Mouse (Mus musculus) neural tube, embryonic 13.5 days (tissue): ENCODE measurements around the gene Slamf7. TPM values are rescaled to one million over a fixed set of nuclear protein-coding genes. Genes with fewer than 3 reads are reported as not detected.
"Not testable (repeated sequence)": the region's sequence is repeated elsewhere in the genome, so short reads cannot be mapped to it uniquely, and the experiment has no call there.

Experiments used
- ATAC-seq: fragments of 200-750 bp; cut with Nextera tagmentation; 2 replicates; pipeline ENCODE4 v1.8.0; 2017; ENCODE audit warnings: low read depth, mild to moderate bottlenecking, moderate TSS enrichment, moderate library complexity
- H3K27ac ChIP-seq: fragments of 300-500 bp; sonication (generic); replicated peaks from 2 replicates; pipeline ENCODE4 v1.5.1; 2015; ENCODE audit warnings: moderate library complexity, mild to moderate bottlenecking, inconsistent platforms
- H3K27me3 ChIP-seq: fragments of 300-500 bp; sonication (generic); 2 replicates; pipeline ENCODE4 v1.6.1; 2015; ENCODE audit warnings: mild to moderate bottlenecking, inconsistent platforms
- H3K36me3 ChIP-seq: fragments of 300-500 bp; sonication (generic); 2 replicates; pipeline ENCODE4 v1.6.1; 2015; ENCODE audit warnings: mild to moderate bottlenecking, inconsistent platforms
- H3K4me1 ChIP-seq: fragments of 300-500 bp; sonication (generic); replicated peaks from 2 replicates; pipeline ENCODE4 v1.6.1; 2015; ENCODE audit warnings: inconsistent platforms
- H3K4me2 ChIP-seq: fragments of 300-500 bp; sonication (generic); 2 replicates; pipeline ENCODE4 v1.6.1; 2015; ENCODE audit warnings: inconsistent platforms, mild to moderate bottlenecking, moderate library complexity
- H3K4me3 ChIP-seq: fragments of 300-500 bp; sonication (generic); 2 replicates; pipeline ENCODE4 v1.5.1; 2015; ENCODE audit warnings: mild to moderate bottlenecking, inconsistent platforms
- H3K9ac ChIP-seq: fragments of 300-500 bp; sonication (generic); 2 replicates; pipeline ENCODE4 v1.6.1; 2015; ENCODE audit warnings: moderate library complexity, mild to moderate bottlenecking, inconsistent platforms
- H3K9me3 ChIP-seq: fragments of 300-500 bp; sonication (generic); 2 replicates; pipeline ENCODE4 v1.6.1; 2016; ENCODE audit warnings: inconsistent platforms
- WGBS: fragments of 180-500 bp; shearing (Covaris S2); methylation state at CpG from one replicate; pipeline ENCODE4 v1.1.7; 2015; 5-methylcytosine and 5-hydroxymethylcytosine counted together
- polyA plus RNA-seq: library from polyadenylated mRNA; unstranded; fragments of >200 nt; fragmentation: Nextera tagmentation; extraction: Ambion mirVana; gene quantifications from 2 replicates; pipeline ENCODE4 v1.2.1, GENCODE M21; 2015

Slamf7 gene
- not detected in 2 replicates for polyA plus RNA-seq

DNA sequence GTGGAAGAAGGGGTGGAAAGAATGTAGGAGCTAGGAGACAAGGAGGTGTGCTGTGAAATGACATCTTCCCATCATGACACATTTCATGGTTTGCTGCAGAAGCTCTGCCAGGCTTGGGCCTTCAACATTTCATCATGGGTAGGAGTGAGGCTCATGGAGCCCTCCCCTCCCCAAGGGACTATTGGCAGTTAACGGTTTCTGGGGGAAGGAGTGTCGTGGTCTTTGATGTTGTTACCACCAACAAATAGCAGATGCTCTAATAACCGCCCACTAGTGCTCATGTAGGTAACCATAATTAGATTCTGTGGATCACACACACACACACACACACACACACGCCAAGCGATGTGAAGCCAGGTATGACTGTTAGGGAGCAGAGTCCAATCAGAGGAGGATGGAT lies at the start of gene Slamf7:
Gene Slamf7, minus strand, starts transcription at position 302 of the 400 bp plus-strand sequence.
- Histone ChIP-seq H3K4me1 (no peaks in the 10 kb centered on the region), H3K27ac (no peak within 1 kb of the TSS), H3K36me3 (no peaks in the 10 kb centered on the region), H3K27me3 (no peaks in the 10 kb centered on the region), H3K4me2 (no peak within 1 kb of the TSS), H3K9ac (no peak within 1 kb of the TSS), H3K9me3 (no peaks in the 10 kb centered on the region), H3K4me3 (no peak within 1 kb of the TSS)
- WGBS = 90% methylated on average over 5 of the region's 5 CpGs
- ATAC-seq = no peak

DNA sequence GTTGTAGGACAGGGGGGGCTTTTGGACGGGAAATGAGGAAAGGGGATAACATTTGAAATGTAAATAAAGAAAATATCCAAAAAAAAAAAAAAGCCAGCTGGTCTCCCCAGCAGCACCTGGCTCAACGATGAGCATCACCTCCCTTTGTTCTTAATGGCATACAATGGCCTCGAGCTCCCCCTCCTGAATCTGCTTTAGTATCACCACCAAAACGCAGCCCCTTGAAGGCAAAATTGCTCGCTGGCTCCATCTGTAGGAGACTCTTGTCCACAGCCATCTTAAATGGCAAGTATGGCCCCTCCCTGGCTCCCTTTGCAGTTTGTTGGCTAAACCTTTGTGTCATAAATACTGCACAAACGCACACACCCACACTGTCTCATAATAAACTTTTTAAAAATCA lies 46.1 kb upstream of the Slamf7 start:
- Histone ChIP-seq H3K27ac (no peak overlapping the region), H3K9me3 (no peaks in the 10 kb centered on the region), H3K4me2 (no peak overlapping the region), H3K4me3 (no peak overlapping the region), H3K27me3 (no peaks in the 10 kb centered on the region), H3K36me3 (no peaks in the 10 kb centered on the region), H3K4me1 (no peaks in the 10 kb centered on the region), H3K9ac (no peak overlapping the region)
- 20% methylated on average over 6 of the region's 6 CpGs for WGBS
- ATAC-seq = no peak

DNA sequence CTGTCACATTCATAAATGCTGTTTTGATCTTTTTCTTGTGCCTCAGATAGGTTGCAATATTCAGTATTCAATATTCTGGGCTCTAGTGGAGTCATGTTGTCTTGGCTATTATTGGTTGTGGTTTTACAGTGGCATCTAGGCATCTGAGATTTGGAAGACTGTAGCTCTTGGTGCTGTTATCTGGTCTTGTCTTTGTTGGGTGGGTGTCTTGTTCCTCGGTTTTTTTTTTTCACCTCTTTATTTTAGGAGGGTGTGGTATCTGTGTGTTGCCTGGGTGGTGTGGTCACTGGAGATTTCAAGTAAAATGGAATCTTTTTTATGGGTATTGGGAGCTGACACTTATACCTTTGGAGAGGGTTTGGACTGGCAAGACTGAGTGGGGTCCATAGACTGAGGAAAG lies 41.1 kb upstream of the Slamf7 start:
- Histone ChIP-seq H3K4me2 (no peak overlapping the region), H3K4me1 (no peaks in the 10 kb centered on the region), H3K27me3 (no peaks in the 10 kb centered on the region), H3K36me3 (no peaks in the 10 kb centered on the region), H3K9me3 (0 out of 2 replicates have a peak, but pooled peaks cover 7% of the 10 kb centered on the region), H3K4me3 (no peak overlapping the region), H3K9ac (no peak overlapping the region), H3K27ac (no peak overlapping the region)
- WGBS = 88% methylated on average over 1 of the region's 1 CpGs
- no peak for ATAC-seq

DNA sequence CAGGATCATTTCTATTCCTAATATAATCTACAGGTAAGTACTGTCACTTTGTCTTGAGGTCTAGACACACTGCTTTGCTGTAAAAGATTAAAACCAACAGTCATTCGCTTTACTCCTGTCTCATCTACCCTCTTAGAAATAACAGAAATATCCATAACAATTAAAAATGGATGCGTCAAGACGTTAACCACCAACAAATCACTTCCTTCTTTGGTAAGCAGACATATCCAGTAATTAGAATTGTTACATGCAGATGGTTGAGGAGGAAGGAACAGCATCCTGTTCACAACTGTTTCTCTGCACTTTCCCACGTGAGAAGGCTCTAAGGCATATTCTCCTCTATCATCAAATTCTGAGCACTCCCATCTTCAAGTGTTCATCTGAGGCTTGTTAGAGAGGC lies 34.5 kb upstream of the Slamf7 start:
- no peak overlapping the region for H3K4me2 ChIP-seq

DNA sequence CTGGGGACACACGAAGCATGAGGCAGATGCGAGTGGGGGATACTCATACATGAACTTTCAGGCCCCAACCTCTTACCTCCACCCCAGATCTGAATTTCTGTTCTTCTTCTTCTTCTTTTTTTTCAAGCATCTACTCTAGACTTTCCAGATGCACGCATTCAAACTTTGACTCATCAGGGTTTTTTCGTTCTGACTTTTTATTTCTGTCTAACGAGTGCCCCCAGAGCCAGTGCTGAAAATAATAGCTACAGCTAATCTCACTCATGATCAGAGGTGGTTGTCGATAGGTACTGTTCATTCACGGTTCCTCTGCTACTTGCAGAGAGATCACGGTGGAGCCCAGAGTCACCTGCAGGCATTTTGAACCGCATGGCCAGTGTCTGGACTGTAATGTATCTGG lies 32.1 kb upstream of the Slamf7 start:
- no peak for ATAC-seq
- Histone ChIP-seq H3K4me2 (no peak overlapping the region), H3K27ac (no peak overlapping the region), H3K36me3 (no peaks in the 10 kb centered on the region), H3K27me3 (no peaks in the 10 kb centered on the region), H3K4me3 (no peak overlapping the region), H3K9me3 (no peaks in the 10 kb centered on the region), H3K4me1 (no peaks in the 10 kb centered on the region), H3K9ac (no peak overlapping the region)
- WGBS = 95% methylated on average over 9 of the region's 9 CpGs

More for the DNA sequence above, 34.5 kb upstream of the Slamf7 start:
- Histone ChIP-seq H3K27ac (no peak overlapping the region), H3K36me3 (no peaks in the 10 kb centered on the region), H3K9me3 (no peaks in the 10 kb centered on the region), H3K9ac (no peak overlapping the region), H3K4me1 (no peaks in the 10 kb centered on the region), H3K27me3 (no peaks in the 10 kb centered on the region), H3K4me3 (no peak overlapping the region)
- ATAC-seq = no peak
- WGBS = 86% methylated on average over 4 of the region's 4 CpGs

DNA sequence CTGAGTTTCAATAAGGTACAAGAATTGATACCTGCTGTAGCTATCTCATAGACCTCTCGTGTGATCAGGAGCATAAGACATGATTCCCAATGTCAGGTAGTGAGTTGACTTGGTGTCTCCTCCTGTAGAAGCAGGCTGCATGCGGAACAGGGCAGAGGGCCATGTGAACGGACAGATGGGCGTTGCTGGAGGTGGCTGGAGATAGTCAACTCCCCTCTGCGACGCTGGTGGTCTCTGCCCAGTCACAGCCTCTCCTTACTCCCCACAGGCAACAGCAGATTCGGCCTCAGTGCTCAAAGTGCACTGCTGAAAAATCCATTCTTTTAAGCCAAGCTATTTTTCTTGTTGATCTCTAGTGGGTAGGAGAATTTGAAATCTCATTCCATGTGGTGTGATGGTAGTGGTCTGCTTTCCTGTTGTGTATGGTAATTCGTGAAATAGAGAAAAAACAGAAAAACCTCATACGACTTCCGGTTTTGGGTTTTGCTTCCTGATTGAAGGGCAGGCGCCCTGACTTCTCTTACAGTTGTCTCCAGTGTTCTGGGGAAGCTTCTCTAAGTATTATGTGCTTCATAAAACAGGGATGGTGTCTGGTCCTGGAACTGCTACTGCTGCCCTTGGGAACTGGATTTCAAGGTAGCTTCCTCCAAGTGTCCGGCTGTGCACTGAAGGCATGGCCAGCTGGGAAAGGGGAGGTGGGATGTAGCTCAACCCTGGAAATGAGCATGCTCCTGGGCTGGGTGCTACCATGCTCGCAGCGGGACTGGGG lies 28.9 kb upstream of the Slamf7 start, which contains the start of gene Cd48:
Gene Cd48, plus strand, starts transcription at position 479 of the 769 bp plus-strand sequence.
- WGBS = 90% methylated on average over 14 of the region's 14 CpGs
- H3K9ac ChIP-seq = no peak within 1 kb of the TSS
- ATAC-seq = no peak
- no peaks in the 10 kb centered on the region for H3K9me3 ChIP-seq
- no peak within 1 kb of the TSS for H3K4me2 ChIP-seq
- H3K36me3 ChIP-seq = no peaks in the 10 kb centered on the region
- H3K27me3 ChIP-seq = no peaks in the 10 kb centered on the region
- no peak within 1 kb of the TSS for H3K4me3 ChIP-seq
- H3K4me1 ChIP-seq = no peaks in the 10 kb centered on the region
- no peak within 1 kb of the TSS for H3K27ac ChIP-seq

DNA sequence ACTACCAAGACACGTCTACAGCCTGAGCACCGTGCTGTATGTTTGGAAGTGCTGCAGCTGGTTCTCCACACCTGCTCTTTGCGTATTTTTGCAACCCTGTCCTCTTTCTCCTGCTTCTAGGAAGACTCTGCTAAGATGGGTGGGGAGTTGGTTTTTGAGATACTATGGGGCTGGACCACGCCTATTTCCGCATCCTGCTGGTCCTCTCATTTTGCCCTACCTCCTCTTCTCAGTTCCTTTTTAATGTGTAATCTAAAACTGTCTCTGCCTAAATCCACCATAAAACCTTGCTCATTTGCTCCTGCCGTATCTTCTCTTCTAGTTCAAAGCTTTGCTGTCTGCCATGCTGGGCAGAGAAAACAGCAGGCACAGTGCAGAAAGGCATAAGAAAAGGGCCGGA lies 28.2 kb upstream of the Slamf7 start:
- H3K9ac ChIP-seq = no peak overlapping the region
- H3K4me2 ChIP-seq = no peak overlapping the region
- H3K4me1 ChIP-seq = no peaks in the 10 kb centered on the region
- no peaks in the 10 kb centered on the region for H3K27me3 ChIP-seq
- H3K4me3 ChIP-seq = no peak overlapping the region
- H3K27ac ChIP-seq = no peak overlapping the region
- no peaks in the 10 kb centered on the region for H3K36me3 ChIP-seq
- H3K9me3 ChIP-seq = no peaks in the 10 kb centered on the region
- WGBS = 90% methylated on average over 7 of the region's 7 CpGs
- no peak for ATAC-seq

DNA sequence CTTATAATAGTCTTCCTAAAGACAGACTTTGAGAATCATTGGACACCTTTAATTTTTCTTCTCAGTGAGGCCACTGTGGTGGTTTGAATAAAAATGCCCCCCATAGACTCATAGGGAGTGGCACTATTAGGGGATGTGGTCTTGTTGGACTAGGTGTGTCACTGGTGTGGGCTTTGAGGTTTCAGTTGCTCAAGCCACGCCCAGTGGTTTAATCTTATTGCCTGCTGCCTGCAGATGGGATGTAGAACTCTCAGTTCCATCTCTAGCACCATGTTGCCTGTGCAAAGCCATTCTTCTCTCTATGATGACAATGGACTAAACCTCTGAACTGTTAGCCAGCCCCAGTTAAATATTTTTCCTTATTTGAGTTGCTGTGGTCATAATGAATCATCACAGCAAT lies 24.9 kb upstream of the Slamf7 start:
- ATAC-seq = no peak
- 0 out of 2 replicates have a peak, but pooled peaks cover 4% of the 10 kb centered on the region for H3K4me1 ChIP-seq
- H3K4me2 ChIP-seq = no peak overlapping the region
- no peaks in the 10 kb centered on the region for H3K36me3 ChIP-seq
- H3K27ac ChIP-seq = no peak overlapping the region
- no peaks in the 10 kb centered on the region for H3K9me3 ChIP-seq
- WGBS = 78% methylated on average over 1 of the region's 1 CpGs
- no peak overlapping the region for H3K9ac ChIP-seq
- no peak overlapping the region for H3K4me3 ChIP-seq
- H3K27me3 ChIP-seq = no peaks in the 10 kb centered on the region

DNA sequence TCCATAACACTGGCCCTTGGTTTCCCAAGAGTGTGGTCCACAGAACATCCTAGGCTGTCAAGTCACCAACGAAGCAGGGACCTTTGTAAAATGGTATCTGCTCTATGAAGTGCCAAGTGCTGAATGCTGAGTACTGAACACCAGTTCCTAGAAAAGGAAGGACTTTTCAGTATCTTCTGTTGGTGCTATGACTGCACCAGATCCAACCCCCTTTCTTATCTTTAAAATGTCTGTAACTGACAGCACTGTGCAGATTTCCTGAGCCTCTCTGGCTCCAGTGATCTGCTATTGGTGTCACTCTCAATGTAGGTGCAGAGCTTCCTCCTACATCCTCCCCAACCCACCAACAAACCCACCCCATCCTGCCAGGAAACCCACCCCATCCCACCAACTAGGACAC lies 21.6 kb upstream of the Slamf7 start:
- Histone ChIP-seq H3K36me3 (no peaks in the 10 kb centered on the region), H3K4me3 (no peak overlapping the region), H3K9ac (no peak overlapping the region), H3K27ac (no peak overlapping the region), H3K9me3 (no peaks in the 10 kb centered on the region), H3K27me3 (no peaks in the 10 kb centered on the region), H3K4me2 (no peak overlapping the region), H3K4me1 (0 out of 2 replicates have a peak, but pooled peaks cover 4% of the 10 kb centered on the region)
- no peak for ATAC-seq
- WGBS = 88% methylated on average over 1 of the region's 1 CpGs

DNA sequence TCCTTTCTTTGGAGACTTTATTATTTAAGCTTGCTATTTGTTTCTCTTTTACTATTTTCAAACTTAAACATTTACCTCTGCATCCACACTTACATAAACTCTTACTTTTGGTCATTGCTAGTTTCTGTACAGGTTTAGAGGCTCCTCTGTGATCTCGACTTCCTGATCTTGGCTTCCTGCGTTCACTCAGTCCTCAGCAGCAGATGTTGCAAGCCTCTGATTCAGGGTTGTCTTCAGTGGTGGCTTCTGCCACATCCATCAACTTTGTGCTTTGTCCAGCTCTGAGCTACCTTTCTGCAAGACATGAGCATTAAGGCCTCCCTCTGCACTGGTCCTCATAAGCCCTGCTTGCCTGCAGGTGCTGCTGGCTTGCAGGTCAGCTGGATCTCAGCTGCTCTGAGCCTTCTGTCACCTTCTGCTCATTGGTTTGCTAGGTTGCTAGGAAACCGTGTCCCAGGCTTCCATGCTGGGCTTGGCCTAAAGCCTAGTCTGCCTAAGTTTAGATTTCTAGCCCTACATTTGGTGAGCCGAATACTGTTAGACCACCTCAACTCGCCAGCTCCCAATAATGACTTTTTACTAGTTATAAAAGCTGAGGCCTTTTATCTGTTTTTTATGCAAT lies 20.1 kb upstream of the Slamf7 start:
- no peaks in the 10 kb centered on the region for H3K9me3 ChIP-seq
- no peaks in the 10 kb centered on the region for H3K36me3 ChIP-seq
- H3K4me1 ChIP-seq = 0 out of 2 replicates have a peak, but pooled peaks cover 4% of the 10 kb centered on the region
- 74% methylated on average over 5 of the region's 5 CpGs for WGBS
- no peak overlapping the region for H3K4me2 ChIP-seq
- H3K27me3 ChIP-seq = no peaks in the 10 kb centered on the region
- no peak overlapping the region for H3K4me3 ChIP-seq
- ATAC-seq = no peak
- H3K27ac ChIP-seq = no peak overlapping the region
- H3K9ac ChIP-seq = no peak overlapping the region

DNA sequence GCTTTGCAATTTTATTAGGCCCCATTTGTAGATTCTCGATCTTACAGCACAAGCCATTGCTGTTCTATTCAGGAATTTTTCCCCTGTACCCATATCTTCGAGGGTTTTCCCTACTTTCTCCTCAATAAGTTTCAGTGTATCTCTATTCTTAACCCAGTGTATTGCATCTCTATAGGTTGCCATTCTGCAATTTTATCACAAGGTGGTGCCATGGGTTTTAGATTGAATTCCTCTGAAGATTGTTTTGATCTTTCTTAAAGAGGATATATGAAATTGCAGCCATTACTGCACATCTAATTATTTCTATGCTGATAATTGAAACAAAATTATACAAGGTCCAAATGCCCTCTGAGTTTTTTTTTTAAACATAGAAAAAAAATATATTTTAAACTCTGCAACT lies 19.6 kb upstream of the Slamf7 start:
- H3K4me3 ChIP-seq, H3K36me3 ChIP-seq, H3K4me1 ChIP-seq, H3K9ac ChIP-seq, ATAC-seq, H3K4me2 ChIP-seq, H3K27me3 ChIP-seq, H3K9me3 ChIP-seq, H3K27ac ChIP-seq: not testable (repeated sequence)
- WGBS = 87% methylated on average over 2 of the region's 2 CpGs

DNA sequence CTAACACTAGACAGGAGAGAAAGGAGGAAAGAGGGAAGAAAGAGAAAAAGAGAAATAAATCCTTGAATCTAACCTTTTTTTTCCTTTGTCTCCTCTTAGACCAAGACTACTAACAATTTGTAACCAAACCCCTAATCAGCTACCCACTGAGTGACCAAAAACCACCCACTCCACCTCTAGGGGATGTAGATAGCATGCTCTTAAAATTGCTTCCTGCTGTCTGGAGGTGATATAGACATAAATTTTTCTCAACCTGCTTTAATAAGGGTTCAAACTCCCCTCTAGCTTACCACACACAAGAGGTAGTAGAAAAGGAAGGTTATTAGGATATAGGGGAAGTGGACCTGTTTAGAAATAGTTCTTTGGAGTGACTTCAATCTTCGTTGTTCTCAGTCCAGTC lies 14.3 kb upstream of the Slamf7 start:
- 86% methylated on average over 1 of the region's 1 CpGs for WGBS
- no peaks in the 10 kb centered on the region for H3K36me3 ChIP-seq
- no peak overlapping the region for H3K4me3 ChIP-seq
- 0 out of 2 replicates have a peak, but pooled peaks cover 5% of the 10 kb centered on the region for H3K9me3 ChIP-seq
- H3K4me1 ChIP-seq = no peaks in the 10 kb centered on the region
- no peak for ATAC-seq
- H3K27me3 ChIP-seq = no peaks in the 10 kb centered on the region
- H3K27ac ChIP-seq = no peak overlapping the region
- H3K9ac ChIP-seq = no peak overlapping the region
- H3K4me2 ChIP-seq = no peak overlapping the region
